Mouse (Mus musculus): ENCODE results near the gene Atp13a2. TPM values are rescaled to one million over a fixed set of nuclear protein-coding genes. Genes with fewer than 3 reads are reported as not detected.

Gene Atp13a2
- polyA plus RNA-seq, 1 experiment from 2014 or later, result 41.7 TPM

DNA sequence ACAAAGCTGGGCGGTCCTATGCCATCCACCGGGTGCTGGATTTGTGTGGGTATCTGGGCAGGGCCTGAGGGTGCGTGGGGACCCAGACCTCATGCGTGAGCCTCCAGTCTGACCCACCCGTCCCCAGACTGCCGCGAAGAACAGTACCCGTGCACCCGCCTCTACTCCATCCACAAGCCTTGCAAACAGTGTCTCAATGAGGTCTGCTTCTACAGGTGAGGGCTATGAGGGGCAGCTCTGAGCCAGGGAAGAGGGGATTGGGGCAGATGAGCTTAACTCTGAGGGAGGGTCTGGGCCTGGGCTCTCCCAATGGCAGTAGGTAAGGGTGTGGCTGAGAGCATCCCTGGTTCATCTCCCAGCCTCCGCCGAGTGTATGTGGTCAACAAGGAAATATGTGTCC is 28.2 kb downstream of the Atp13a2 start:
- no peaks in the 10 kb centered on the region for H3K9me3 ChIP-seq (replicated peaks; ENCODE audit: control insufficient read depth, low read length)
- 91% methylated on average over 11 of the region's 11 CpGs for WGBS
- H3K27me3 ChIP-seq (ENCODE audit: control insufficient read depth, insufficient read depth, low read length), result no peaks in the 10 kb centered on the region

DNA sequence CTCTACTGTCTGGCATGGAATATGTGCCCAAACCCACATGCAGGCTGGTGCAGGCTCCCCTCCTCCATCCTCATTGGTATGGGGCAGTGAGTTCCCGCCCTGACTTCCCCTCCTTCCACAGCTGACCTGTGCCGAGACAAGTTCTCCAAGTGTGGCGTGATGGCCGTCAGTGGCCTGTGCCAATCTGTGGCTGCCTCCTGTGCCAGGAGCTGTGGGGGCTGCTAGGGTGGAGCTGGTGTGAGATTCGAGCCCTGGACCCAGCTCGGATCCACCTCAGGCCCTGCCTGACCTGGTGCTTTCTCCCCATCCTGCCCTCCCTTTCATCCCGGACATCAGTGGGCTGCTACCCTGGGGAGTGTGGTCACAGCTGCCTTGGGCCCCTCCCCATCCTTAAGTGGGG is 28.7 kb downstream of the Atp13a2 start:
- H3K9me3 ChIP-seq (replicated peaks; ENCODE audit: control insufficient read depth, low read length), result no peaks in the 10 kb centered on the region
- H3K4me1 ChIP-seq (ENCODE audit: control insufficient read depth, insufficient read depth, low read length), result peaks cover 21% of the 10 kb centered on the region
- no peak overlapping the region for H3K9ac ChIP-seq (ENCODE audit: low read length)
- H3K36me3 ChIP-seq (ENCODE audit: control insufficient read depth, insufficient read depth, low read length), result peaks cover 6% of the 10 kb centered on the region; the same call in 1 of the 2 replicates
- H3K27me3 ChIP-seq (ENCODE audit: control insufficient read depth, insufficient read depth, low read length), result no peaks in the 10 kb centered on the region
- no peak for ATAC-seq (ENCODE audit: insufficient read depth, low FRiP score)
- H3K4me2 ChIP-seq (ENCODE audit: low read depth, low read length), result no peak overlapping the region
- no peak overlapping the region for H3K4me3 ChIP-seq (replicated peaks; ENCODE audit: low read length)
- 78% methylated on average over 7 of the region's 7 CpGs for WGBS
- H3K27ac ChIP-seq (ENCODE audit: low read length), result no peak overlapping the region

More for the DNA sequence above, 28.2 kb downstream of the Atp13a2 start:
- no peak overlapping the region for H3K4me3 ChIP-seq (replicated peaks; ENCODE audit: low read length)
- H3K36me3 ChIP-seq (ENCODE audit: control insufficient read depth, insufficient read depth, low read length), result peaks cover 6% of the 10 kb centered on the region; the same call in 1 of the 2 replicates
- H3K4me2 ChIP-seq (ENCODE audit: low read depth, low read length), result no peak overlapping the region
- H3K9ac ChIP-seq (ENCODE audit: low read length), result peak overlapping the region; percentile 21; the same call in 1 of the 2 replicates
- H3K4me1 ChIP-seq (ENCODE audit: control insufficient read depth, insufficient read depth, low read length), result peaks cover 21% of the 10 kb centered on the region
- no peak for ATAC-seq (ENCODE audit: insufficient read depth, low FRiP score)
- H3K27ac ChIP-seq (ENCODE audit: low read length), result no peak overlapping the region

DNA sequence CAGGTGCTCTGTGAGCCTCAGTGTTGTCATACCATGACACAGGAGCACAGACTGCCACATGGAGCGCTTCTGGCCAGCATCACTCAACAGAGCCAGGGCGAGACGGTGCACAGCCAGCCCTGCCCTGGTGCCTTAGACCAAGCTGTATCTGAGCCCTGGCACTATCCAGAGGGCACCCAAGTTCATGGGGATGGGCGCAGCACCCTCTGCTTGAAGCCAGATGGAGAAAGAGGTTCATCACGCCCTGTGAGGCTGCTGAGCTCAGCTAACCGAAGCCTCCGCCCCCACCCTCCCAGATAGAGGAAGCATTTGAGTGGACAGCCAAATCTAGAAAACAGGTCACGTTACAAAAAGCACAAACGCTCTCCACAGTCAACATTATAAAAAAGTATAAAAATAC is 29.6 kb downstream of the Atp13a2 start:
- Histone ChIP-seq H3K36me3 (ENCODE audit: control insufficient read depth, insufficient read depth, low read length) (peaks cover 6% of the 10 kb centered on the region; the same call in 1 of the 2 replicates), H3K9ac (ENCODE audit: low read length) (peak overlapping the region; percentile 21; the same call in 1 of the 2 replicates), H3K27ac (ENCODE audit: low read length) (no peak overlapping the region), H3K27me3 (ENCODE audit: control insufficient read depth, insufficient read depth, low read length) (no peaks in the 10 kb centered on the region), H3K9me3 (replicated peaks; ENCODE audit: control insufficient read depth, low read length) (no peaks in the 10 kb centered on the region), H3K4me2 (ENCODE audit: low read depth, low read length) (no peak overlapping the region), H3K4me3 (replicated peaks; ENCODE audit: low read length) (no peak overlapping the region), H3K4me1 (ENCODE audit: control insufficient read depth, insufficient read depth, low read length) (peaks cover 30% of the 10 kb centered on the region)
- 70% methylated on average over 9 of the region's 9 CpGs for WGBS
- ATAC-seq (ENCODE audit: insufficient read depth, low FRiP score), result no peak

DNA sequence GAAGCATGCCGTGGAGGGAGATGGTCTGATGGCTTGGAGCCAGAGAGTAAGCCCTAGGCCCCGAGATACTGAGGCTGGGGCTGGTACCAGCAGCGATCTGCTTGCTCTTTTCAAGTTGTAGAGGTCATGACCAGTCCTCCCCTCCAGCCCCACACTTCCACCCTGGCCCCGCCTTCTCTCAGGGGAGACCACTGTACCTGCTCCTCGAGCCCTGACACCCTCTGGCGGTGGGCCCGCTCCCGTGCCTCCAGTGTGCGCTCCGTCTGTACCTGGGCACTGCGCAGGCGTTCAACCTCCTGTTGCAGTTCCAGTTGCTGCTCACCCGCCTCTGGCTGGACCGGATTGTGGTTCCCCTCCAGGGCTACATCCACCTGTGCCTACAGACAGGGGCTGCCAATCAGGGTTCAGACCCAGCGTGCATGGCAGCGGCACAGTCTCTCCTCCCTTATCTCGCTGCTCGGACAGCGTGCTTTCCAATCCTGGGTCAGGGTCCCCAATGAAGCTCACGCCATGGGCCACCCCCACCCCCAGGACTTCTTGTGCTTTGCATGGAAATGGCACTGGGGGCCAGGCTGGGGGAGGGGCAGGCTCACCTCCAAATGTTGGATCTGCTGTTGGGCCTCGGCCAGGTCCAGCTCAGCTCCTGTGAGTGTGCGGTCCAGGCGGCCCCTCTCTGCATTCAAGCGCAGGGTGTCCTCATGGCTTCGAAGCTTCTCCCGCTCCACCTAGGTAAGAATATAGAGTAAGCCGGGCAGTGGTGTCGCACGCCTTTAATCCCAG is 31.2 kb downstream of the Atp13a2 start:
- no peaks in the 10 kb centered on the region for H3K27me3 ChIP-seq (ENCODE audit: control insufficient read depth, insufficient read depth, low read length)
- no peak overlapping the region for H3K27ac ChIP-seq (ENCODE audit: low read length)
- no peak overlapping the region for H3K4me2 ChIP-seq (ENCODE audit: low read depth, low read length)
- no peaks in the 10 kb centered on the region for H3K9me3 ChIP-seq (replicated peaks; ENCODE audit: control insufficient read depth, low read length)
- ATAC-seq (ENCODE audit: insufficient read depth, low FRiP score), result no peak
- H3K4me3 ChIP-seq (replicated peaks; ENCODE audit: low read length), result no peak overlapping the region
- 80% methylated on average over 29 of the region's 29 CpGs for WGBS
- peaks cover 6% of the 10 kb centered on the region; the same call in 1 of the 2 replicates for H3K36me3 ChIP-seq (ENCODE audit: control insufficient read depth, insufficient read depth, low read length)
- H3K9ac ChIP-seq (ENCODE audit: low read length), result no peak overlapping the region
- H3K4me1 ChIP-seq (ENCODE audit: control insufficient read depth, insufficient read depth, low read length), result peaks cover 30% of the 10 kb centered on the region

DNA sequence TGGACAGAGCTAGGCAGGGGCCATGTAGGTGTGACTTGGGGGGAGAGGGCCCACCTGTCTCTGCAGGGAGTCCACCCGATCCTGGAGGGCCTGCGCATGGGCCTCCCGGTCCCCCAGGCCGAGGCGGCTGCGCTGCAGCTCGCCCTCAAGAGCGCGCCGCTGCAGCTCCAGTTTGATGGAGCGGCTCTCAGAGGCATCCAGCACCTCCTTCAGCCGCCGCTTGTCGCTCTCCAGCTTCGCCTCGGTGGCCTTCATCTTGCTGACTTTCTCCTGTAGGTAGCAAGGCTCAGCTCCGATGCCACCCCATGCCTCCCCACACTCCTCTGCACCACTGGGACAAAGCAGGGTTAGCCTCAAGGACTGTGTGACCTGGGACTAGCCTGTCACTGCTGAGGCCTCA is 33.5 kb downstream of the Atp13a2 start:
- Histone ChIP-seq H3K4me3 (replicated peaks; ENCODE audit: low read length) (no peak overlapping the region), H3K9ac (ENCODE audit: low read length) (peak overlapping the region; percentile 47; the same call in 1 of the 2 replicates)
- 67% methylated on average over 17 of the region's 17 CpGs for WGBS

GRCm38 (mm10) chr4:141020811-141021613 is 34.3 kb downstream of the Atp13a2 start:
- Histone ChIP-seq H3K4me3 (replicated peaks; ENCODE audit: low read length) (no peak overlapping the region), H3K4me2 (ENCODE audit: low read depth, low read length) (peak overlapping the region; percentile 37), H3K27me3 (ENCODE audit: control insufficient read depth, insufficient read depth, low read length) (no peaks in the 10 kb centered on the region), H3K36me3 (ENCODE audit: control insufficient read depth, insufficient read depth, low read length) (no peaks in the 10 kb centered on the region), H3K27ac (ENCODE audit: low read length) (peak overlapping the region; percentile 95), H3K9ac (ENCODE audit: low read length) (peak overlapping the region; percentile 56), H3K4me1 (ENCODE audit: control insufficient read depth, insufficient read depth, low read length) (peaks cover 40% of the 10 kb centered on the region), H3K9me3 (replicated peaks; ENCODE audit: control insufficient read depth, low read length) (no peaks in the 10 kb centered on the region)
- WGBS, result 23% methylated on average over 14 of the region's 14 CpGs
- peak; percentile 81 for ATAC-seq (ENCODE audit: insufficient read depth, low FRiP score)

More for the DNA sequence above, 33.5 kb downstream of the Atp13a2 start:
- no peaks in the 10 kb centered on the region for H3K9me3 ChIP-seq (replicated peaks; ENCODE audit: control insufficient read depth, low read length)
- H3K4me1 ChIP-seq (ENCODE audit: control insufficient read depth, insufficient read depth, low read length), result peaks cover 40% of the 10 kb centered on the region
- ATAC-seq (ENCODE audit: insufficient read depth, low FRiP score), result no peak
- peak overlapping the region; percentile 95 for H3K27ac ChIP-seq (ENCODE audit: low read length)
- no peaks in the 10 kb centered on the region for H3K36me3 ChIP-seq (ENCODE audit: control insufficient read depth, insufficient read depth, low read length)
- peak overlapping the region; percentile 37 for H3K4me2 ChIP-seq (ENCODE audit: low read depth, low read length)
- H3K27me3 ChIP-seq (ENCODE audit: control insufficient read depth, insufficient read depth, low read length), result no peaks in the 10 kb centered on the region

DNA sequence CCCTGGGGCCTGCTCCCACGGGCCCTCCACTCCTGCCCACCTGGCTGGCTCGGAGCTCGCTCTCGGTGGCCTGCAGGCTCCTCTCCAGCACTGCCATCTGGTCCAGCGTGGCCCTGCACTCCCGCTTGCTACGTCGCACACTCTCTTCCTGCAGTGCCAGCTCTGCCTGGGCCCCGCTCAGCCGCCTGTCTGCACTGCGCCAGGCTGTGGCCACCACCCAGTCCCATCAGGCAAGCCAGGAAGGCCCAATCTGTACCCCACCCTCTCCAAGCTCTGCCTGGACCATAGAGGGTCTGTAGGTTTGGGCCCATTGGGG is 34.9 kb downstream of the Atp13a2 start:
- Histone ChIP-seq H3K4me1 (ENCODE audit: control insufficient read depth, insufficient read depth, low read length) (peaks cover 40% of the 10 kb centered on the region), H3K27me3 (ENCODE audit: control insufficient read depth, insufficient read depth, low read length) (no peaks in the 10 kb centered on the region), H3K9ac (ENCODE audit: low read length) (peak overlapping the region; percentile 56), H3K36me3 (ENCODE audit: control insufficient read depth, insufficient read depth, low read length) (no peaks in the 10 kb centered on the region), H3K27ac (ENCODE audit: low read length) (peak overlapping the region; percentile 95), H3K9me3 (replicated peaks; ENCODE audit: control insufficient read depth, low read length) (no peaks in the 10 kb centered on the region), H3K4me3 (replicated peaks; ENCODE audit: low read length) (no peak overlapping the region), H3K4me2 (ENCODE audit: low read depth, low read length) (no peak overlapping the region)
- ATAC-seq (ENCODE audit: insufficient read depth, low FRiP score), result no peak
- 46% methylated on average over 11 of the region's 11 CpGs for WGBS

- Histone ChIP-seq H3K27ac (ENCODE audit: low read length) (peak overlapping the region; percentile 9; the same call in 1 of the 2 replicates), H3K4me3 (replicated peaks; ENCODE audit: low read length) (no peak overlapping the region), H3K36me3 (ENCODE audit: control insufficient read depth, insufficient read depth, low read length) (no peaks in the 10 kb centered on the region), H3K9me3 (replicated peaks; ENCODE audit: control insufficient read depth, low read length) (no peaks in the 10 kb centered on the region), H3K27me3 (ENCODE audit: control insufficient read depth, insufficient read depth, low read length) (no peaks in the 10 kb centered on the region), H3K4me2 (ENCODE audit: low read depth, low read length) (no peak overlapping the region), H3K9ac (ENCODE audit: low read length) (no peak overlapping the region), H3K4me1 (ENCODE audit: control insufficient read depth, insufficient read depth, low read length) (peaks cover 40% of the 10 kb centered on the region)
- ATAC-seq (ENCODE audit: insufficient read depth, low FRiP score), result no peak
- WGBS, result 37% methylated on average over 9 of the region's 9 CpGs
Measured at GRCm38 (mm10) chr4:141024052-141024451, 37.4 kb downstream of the Atp13a2 start.

GRCm38 (mm10) chr4:141024992-141025391 is 38.3 kb downstream of the Atp13a2 start:
- Histone ChIP-seq H3K4me1 (ENCODE audit: control insufficient read depth, insufficient read depth, low read length) (peaks cover 34% of the 10 kb centered on the region), H3K36me3 (ENCODE audit: control insufficient read depth, insufficient read depth, low read length) (no peaks in the 10 kb centered on the region), H3K27me3 (ENCODE audit: control insufficient read depth, insufficient read depth, low read length) (no peaks in the 10 kb centered on the region), H3K9ac (ENCODE audit: low read length) (no peak overlapping the region), H3K4me3 (replicated peaks; ENCODE audit: low read length) (no peak overlapping the region), H3K4me2 (ENCODE audit: low read depth, low read length) (no peak overlapping the region), H3K27ac (ENCODE audit: low read length) (no peak overlapping the region), H3K9me3 (replicated peaks; ENCODE audit: control insufficient read depth, low read length) (no peaks in the 10 kb centered on the region)
- WGBS, result 74% methylated on average over 27 of the region's 27 CpGs
- no peak for ATAC-seq (ENCODE audit: insufficient read depth, low FRiP score)
